Mouse (Mus musculus) G1E (cell line): ENCODE measurements around the gene Eme2. TPM values are rescaled to one million over a fixed set of nuclear protein-coding genes. Genes with fewer than 3 reads are reported as not detected.
A peak's percentile ranks its signal among the peaks of the same experiment; 100 is the strongest.

Experiments
- ATAC-seq: 2 replicates; pipeline ENCODE4 v1.8.0; 2016; ENCODE audit warnings: mild to moderate bottlenecking; ENCODE audit not compliant: insufficient number of reproducible peaks, poor library complexity, low FRiP score, severe bottlenecking; ENCODE audit errors: extremely low read depth
- DNase-seq: peaks from one replicate; pipeline ENCODE4 v3.0.0; 2012; ENCODE audit warnings: low spot score
- H3K27me3 ChIP-seq: 2 replicates; pipeline ENCODE4 v1.6.1; 2012; ENCODE audit warnings: mild to moderate bottlenecking, low read length, inconsistent platforms; ENCODE audit not compliant: insufficient read depth
- H3K36me3 ChIP-seq: replicated peaks from 2 replicates; pipeline ENCODE3; 2012; ENCODE audit warnings: mild to moderate bottlenecking, inconsistent platforms
- H3K4me1 ChIP-seq: 2 replicates; pipeline ENCODE4 v1.6.1; 2012; ENCODE audit warnings: low read depth, low read length, inconsistent platforms, mixed read lengths; ENCODE audit not compliant: insufficient read depth
- H3K4me3 ChIP-seq: 2 replicates; pipeline ENCODE4 v1.5.1; 2012; ENCODE audit warnings: low read depth, mild to moderate bottlenecking, inconsistent platforms, low read length, moderate library complexity, mixed read lengths
- H3K9me3 ChIP-seq: replicated peaks from 2 replicates; pipeline ENCODE4 v1.6.1; 2012; ENCODE audit warnings: inconsistent platforms
- CTCF ChIP-seq: IDR thresholded peaks from 2 replicates; pipeline ENCODE4 v1.5.1; 2012; ENCODE audit warnings: low read depth, low read length, inconsistent platforms, mixed read lengths
- GATA1 ChIP-seq: IDR thresholded peaks from 2 replicates; pipeline ENCODE4 v1.6.1; 2012; ENCODE audit warnings: borderline replicate concordance, low read length, inconsistent platforms, mixed read lengths
- GATA2 ChIP-seq: IDR thresholded peaks from 2 replicates; pipeline ENCODE4 v1.6.1; 2012; ENCODE audit warnings: low read depth, low read length, inconsistent platforms, borderline replicate concordance
- POLR2AphosphoS5 ChIP-seq: IDR thresholded peaks from 2 replicates; pipeline ENCODE4 v1.6.1; 2012; ENCODE audit warnings: low read depth, low read length, inconsistent platforms; ENCODE audit not compliant: insufficient replicate concordance
- TAL1 ChIP-seq: conservative IDR thresholded peaks from 2 replicates; pipeline ENCODE4 v1.6.1; 2012; ENCODE audit warnings: low read depth, low read length, inconsistent platforms, mixed read lengths
- polyA plus RNA-seq: library from polyadenylated mRNA; stranded (reverse); fragments of >175 nt; gene quantifications from 2 replicates; pipeline ENCODE4 v1.2.3, GENCODE M21; 2012
- total RNA-seq, 2 experiments: library from RNA; stranded (forward) in 1 of 2; stranded (reverse) in 1 of 2; fragments of 200-1000 nt in 1 of 2; fragments of >200 nt in 1 of 2; fragmentation: Nextera tagmentation in 1 of 2; gene quantifications; 2 replicates each; pipeline ENCODE4 v1.2.3; 2014 to 2017

Eme2 gene
- total and polyA plus RNA-seq, 3 experiments = 6.5 to 19.4 (median 9.4) TPM

DNA sequence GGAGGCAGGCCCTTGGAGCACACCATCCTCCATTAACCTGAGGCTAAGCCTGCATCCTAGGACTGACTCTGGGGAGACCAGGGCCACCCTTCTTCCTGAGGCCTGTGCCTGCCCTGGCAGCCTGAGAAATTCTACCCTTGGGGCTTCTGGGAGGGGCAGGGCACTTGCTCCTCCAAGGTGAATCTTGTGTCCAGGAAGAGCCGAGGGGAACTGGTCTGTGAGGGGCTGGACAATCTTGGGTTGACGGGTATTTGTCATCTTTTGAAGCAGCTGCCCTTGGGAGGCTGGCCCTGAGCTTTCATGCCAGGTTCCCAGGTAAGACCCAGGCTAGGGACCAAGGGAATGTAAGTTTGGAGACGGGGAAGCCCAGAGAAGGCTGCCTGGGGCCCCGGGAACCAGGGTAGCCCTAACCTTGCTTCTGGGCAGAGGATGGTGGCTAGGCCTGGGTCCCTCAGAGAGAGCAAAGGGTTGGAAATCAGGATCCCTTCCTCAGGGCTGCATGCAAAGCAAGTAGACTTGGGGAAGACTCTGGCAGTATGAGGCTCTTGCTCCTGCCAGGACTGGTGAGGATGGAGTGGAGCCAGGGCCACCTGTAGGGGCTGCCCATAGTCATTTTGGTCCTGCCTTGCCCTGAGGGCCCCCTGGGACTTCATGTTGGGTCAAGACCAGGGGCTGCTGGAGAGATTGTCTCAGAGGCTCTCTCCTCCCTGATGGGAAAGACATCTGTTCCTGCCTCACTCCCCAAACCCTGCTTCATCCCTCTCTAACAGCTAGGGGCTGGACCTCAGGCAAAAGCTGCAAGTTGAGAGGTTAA, 3.4 kb upstream of the Eme2 start:
- DNase-seq (no peak), ATAC-seq (no peak)
- Histone ChIP-seq H3K4me3 (peak overlapping the region; percentile 92; the same call in 1 of the 2 replicates), H3K36me3 (peaks cover 89% of the 10 kb centered on the region), H3K27me3 (no peaks in the 10 kb centered on the region), H3K4me1 (peaks cover 76% of the 10 kb centered on the region), H3K9me3 (no peaks in the 10 kb centered on the region)
- TF ChIP-seq TAL1 (no peak), POLR2AphosphoS5 (0 out of 2 replicates have a peak, but pooled peaks have one; percentile 51), CTCF (no peak), GATA1 (no peak), GATA2 (no peak)

GRCm38 (mm10) chr17:24897600-24897999, 2.7 kb upstream of the Eme2 start:
- peaks cover 89% of the 10 kb centered on the region for H3K36me3 ChIP-seq

DNA sequence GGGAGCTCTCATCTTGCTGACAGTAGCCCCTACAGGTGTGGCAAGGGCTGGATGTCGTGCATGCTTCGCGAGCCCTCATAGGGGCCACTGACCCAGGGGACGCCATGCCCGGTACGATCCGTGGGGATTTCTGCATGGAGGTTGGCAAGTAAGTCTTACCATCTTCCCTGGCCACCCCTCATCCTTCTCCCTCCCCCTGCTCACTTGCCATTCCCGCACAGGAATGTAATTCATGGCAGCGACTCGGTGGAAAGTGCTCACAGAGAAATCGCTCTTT, 2.0 kb upstream of the Eme2 start:
- H3K4me3 ChIP-seq = peak overlapping the region; percentile 92
- peaks cover 89% of the 10 kb centered on the region for H3K36me3 ChIP-seq
- H3K4me1 ChIP-seq = peaks cover 75% of the 10 kb centered on the region
- no peaks in the 10 kb centered on the region for H3K27me3 ChIP-seq
- DNase-seq = no peak
- no peaks in the 10 kb centered on the region for H3K9me3 ChIP-seq
- ATAC-seq = no peak
- TF ChIP-seq TAL1 = no peak
- no peak for TF ChIP-seq GATA1
- no peak for TF ChIP-seq CTCF
- no peak for TF ChIP-seq GATA2
- TF ChIP-seq POLR2AphosphoS5 = no peak

More at GRCm38 (mm10) chr17:24897600-24897999, 2.7 kb upstream of the Eme2 start:
- Histone ChIP-seq H3K27me3 (no peaks in the 10 kb centered on the region), H3K4me3 (peak overlapping the region; percentile 92; the same call in 1 of the 2 replicates), H3K9me3 (no peaks in the 10 kb centered on the region), H3K4me1 (peaks cover 75% of the 10 kb centered on the region)
- TF ChIP-seq TAL1 (no peak), CTCF (no peak), GATA1 (no peak), GATA2 (no peak), POLR2AphosphoS5 (no peak)
- ATAC-seq (no peak), DNase-seq (no peak)

DNA sequence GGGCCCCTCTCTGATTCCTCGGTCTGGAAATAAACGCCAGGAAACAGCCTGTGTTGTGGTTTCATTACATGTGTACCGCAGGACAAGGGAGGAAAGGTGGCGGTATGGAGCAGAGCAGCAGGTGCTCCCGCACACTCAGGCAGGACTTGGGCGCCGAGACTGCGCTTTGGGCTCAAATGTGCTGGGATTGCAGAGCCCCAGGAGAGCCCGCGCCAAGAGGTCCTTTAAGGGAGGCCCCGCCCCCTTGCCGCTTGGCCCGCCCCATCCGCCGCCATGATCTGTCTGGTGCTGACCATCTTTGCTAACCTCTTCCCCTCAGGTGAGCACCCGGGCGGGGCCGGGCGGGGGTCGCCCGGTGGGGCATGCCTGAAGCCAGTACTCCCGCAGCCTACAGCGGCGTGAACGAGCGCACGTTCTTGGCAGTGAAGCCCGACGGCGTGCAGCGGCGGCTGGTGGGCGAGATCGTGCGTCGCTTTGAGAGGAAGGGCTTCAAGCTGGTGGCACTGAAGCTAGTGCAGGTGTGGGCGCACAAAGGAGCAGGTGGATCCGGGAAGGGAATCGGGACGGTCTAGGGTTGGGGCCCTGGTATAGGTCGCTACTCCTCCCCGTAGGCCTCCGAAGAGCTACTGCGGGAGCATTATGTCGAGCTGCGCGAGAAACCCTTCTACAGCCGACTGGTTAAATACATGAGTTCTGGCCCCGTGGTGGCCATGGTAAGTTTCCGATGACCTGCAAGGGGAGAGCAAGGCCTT, 1.5 kb upstream of the Eme2 start, which contains the start of gene Nme3:
Gene Nme3 (plus strand): TSS at position 260 of the 752 bp plus-strand sequence.
- Histone ChIP-seq H3K36me3 (peaks cover 86% of the 10 kb centered on the region), H3K4me1 (peaks cover 70% of the 10 kb centered on the region), H3K4me3 (peak within 1 kb of the TSS; percentile 92), H3K9me3 (no peaks in the 10 kb centered on the region), H3K27me3 (no peaks in the 10 kb centered on the region)
- TF ChIP-seq CTCF (no peak), POLR2AphosphoS5 (no peak), GATA2 (no peak), GATA1 (no peak), TAL1 (no peak)
- peak; percentile 86 for DNase-seq
- peak; percentile 37; the same call in 1 of the 2 replicates for ATAC-seq

- Histone ChIP-seq H3K4me1 (peaks cover 70% of the 10 kb centered on the region), H3K36me3 (peaks cover 86% of the 10 kb centered on the region), H3K4me3 (peak overlapping the region; percentile 92), H3K27me3 (no peaks in the 10 kb centered on the region), H3K9me3 (no peaks in the 10 kb centered on the region)
- DNase-seq (peak; percentile 35), ATAC-seq (no peak)
- no peak for TF ChIP-seq CTCF
- TF ChIP-seq TAL1 = no peak
- no peak for TF ChIP-seq POLR2AphosphoS5
- TF ChIP-seq GATA1 = no peak
- no peak for TF ChIP-seq GATA2
Measured at GRCm38 (mm10) chr17:24895571-24896240, 819 bp upstream of the Eme2 start.
